Mouse (Mus musculus) spleen, adult 2 months (tissue): Measurements from ENCODE around the gene Slc6a17.

Experiments used
- CTCF ChIP-seq: fragments of 200-500 bp; IDR thresholded peaks from 2 replicates; pipeline ENCODE4 v1.5.1; 2011; ENCODE audit warnings: mild to moderate bottlenecking, inconsistent platforms; ENCODE audit not compliant: insufficient read depth, insufficient read length, insufficient replicate concordance; ENCODE audit errors: extremely low read depth
- POLR2A ChIP-seq: fragments of 200-500 bp; IDR thresholded peaks from 2 replicates; pipeline ENCODE4 v1.6.1; 2011; ENCODE audit warnings: low read depth, low read length, inconsistent platforms

DNA sequence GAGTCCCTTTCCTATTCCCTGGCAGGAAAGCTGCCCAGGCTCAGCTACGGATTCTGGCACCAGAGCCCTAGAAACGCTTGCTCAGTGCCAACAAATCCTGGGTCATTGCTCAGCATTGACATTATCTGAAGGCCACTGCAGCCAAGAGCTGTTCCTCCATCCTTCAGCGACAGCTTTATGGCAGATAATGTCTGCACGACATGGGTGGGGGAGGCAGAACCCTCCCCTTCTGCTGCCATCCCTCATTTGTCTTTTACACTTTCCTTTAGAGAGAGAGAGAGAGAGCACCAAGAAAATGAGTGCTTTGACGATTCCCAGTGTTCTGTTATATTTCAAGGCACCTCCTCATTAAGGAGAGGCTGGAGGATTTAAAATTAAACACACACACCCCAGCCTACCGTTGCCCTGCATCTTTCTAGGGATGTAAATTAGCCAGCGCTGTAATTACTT lies 16.1 kb downstream of the Slc6a17 start:
- TF ChIP-seq CTCF (no peak), POLR2A (no peak)
